Mouse (Mus musculus): Measurements from ENCODE around the gene Grem1. TPM values are rescaled to one million over a fixed set of nuclear protein-coding genes. Genes with fewer than 3 reads are reported as not detected.

Grem1 gene
- 5.4 and 6.9 TPM in 2 replicates for polyA plus RNA-seq (2015; fragmentation: Nextera tagmentation; extraction: Ambion mirVana)

- peaks cover 36% of the 10 kb centered on the region for H3K27me3 ChIP-seq (replicated peaks)
- H3K27ac ChIP-seq: no peak within 1 kb of the TSS
- ATAC-seq (ENCODE audit: insufficient read depth, low FRiP score, low read depth): no peak; the same call in none of the 2 replicates
Observed at GRCm38 (mm10) chr2:113758311-113759161, at the start of gene Grem1. Gene Grem1 (minus strand): TSS chr2:113758646.

GRCm38 (mm10) chr2:113807640-113808039 is 49.2 kb upstream of the Grem1 start:
- Histone ChIP-seq H3K4me3 (replicated peaks) (no peak overlapping the region), H3K4me2 (no peak overlapping the region), H3K36me3 (no peaks in the 10 kb centered on the region), H3K4me1 (no peaks in the 10 kb centered on the region), H3K9me3 (no peaks in the 10 kb centered on the region), H3K27me3 (replicated peaks) (no peaks in the 10 kb centered on the region), H3K27ac (no peak overlapping the region), H3K9ac (no peak overlapping the region)
- WGBS: 23% methylated on average over 9 of the region's 9 CpGs
- peak; percentile 56 for ATAC-seq (ENCODE audit: insufficient read depth, low FRiP score, low read depth)

More at GRCm38 (mm10) chr2:113758311-113759161, at the start of gene Grem1:
- peaks cover 19% of the 10 kb centered on the region for H3K4me1 ChIP-seq
- peak within 1 kb of the TSS; percentile 88 for H3K4me2 ChIP-seq
- H3K36me3 ChIP-seq: no peaks in the 10 kb centered on the region
- WGBS: under 1% methylated on average over 64 of the region's 64 CpGs
- peak within 1 kb of the TSS; percentile 49 for H3K4me3 ChIP-seq (replicated peaks)
- H3K9ac ChIP-seq: no peak within 1 kb of the TSS; the same call in 1 of the 2 replicates
- H3K9me3 ChIP-seq: no peaks in the 10 kb centered on the region

GRCm38 (mm10) chr2:113806851-113807577 is 48.6 kb upstream of the Grem1 start:
- 64% methylated on average over 10 of the region's 10 CpGs for WGBS
- no peak overlapping the region for H3K4me2 ChIP-seq
- H3K9me3 ChIP-seq: no peaks in the 10 kb centered on the region
- no peaks in the 10 kb centered on the region for H3K27me3 ChIP-seq (replicated peaks)
- H3K4me3 ChIP-seq (replicated peaks): no peak overlapping the region
- no peaks in the 10 kb centered on the region for H3K4me1 ChIP-seq
- no peak overlapping the region for H3K27ac ChIP-seq
- no peak overlapping the region for H3K9ac ChIP-seq
- no peak for ATAC-seq (ENCODE audit: insufficient read depth, low FRiP score, low read depth)
- no peaks in the 10 kb centered on the region for H3K36me3 ChIP-seq

GRCm38 (mm10) chr2:113805765-113806164 is 47.3 kb upstream of the Grem1 start:
- no peak overlapping the region for H3K4me2 ChIP-seq
- no peaks in the 10 kb centered on the region for H3K4me1 ChIP-seq
- no peak overlapping the region for H3K4me3 ChIP-seq (replicated peaks)
- WGBS: 76% methylated on average over 4 of the region's 4 CpGs
- no peak overlapping the region for H3K27ac ChIP-seq
- no peaks in the 10 kb centered on the region for H3K27me3 ChIP-seq (replicated peaks)
- ATAC-seq (ENCODE audit: insufficient read depth, low FRiP score, low read depth): no peak
- H3K9ac ChIP-seq: no peak overlapping the region
- no peaks in the 10 kb centered on the region for H3K36me3 ChIP-seq
- no peaks in the 10 kb centered on the region for H3K9me3 ChIP-seq

GRCm38 (mm10) chr2:113803753-113804152 is 45.3 kb upstream of the Grem1 start:
- H3K36me3 ChIP-seq: no peaks in the 10 kb centered on the region
- WGBS: 31% methylated on average over 1 of the region's 1 CpGs
- no peak overlapping the region for H3K4me3 ChIP-seq (replicated peaks)
- H3K9me3 ChIP-seq: no peaks in the 10 kb centered on the region
- H3K27ac ChIP-seq: no peak overlapping the region
- no peak overlapping the region for H3K9ac ChIP-seq
- H3K4me1 ChIP-seq: no peaks in the 10 kb centered on the region
- no peaks in the 10 kb centered on the region for H3K27me3 ChIP-seq (replicated peaks)
- ATAC-seq (ENCODE audit: insufficient read depth, low FRiP score, low read depth): no peak
- no peak overlapping the region for H3K4me2 ChIP-seq

GRCm38 (mm10) chr2:113800846-113801245 is 42.4 kb upstream of the Grem1 start:
- no peak overlapping the region for H3K27ac ChIP-seq
- no peak overlapping the region for H3K9ac ChIP-seq
- ATAC-seq (ENCODE audit: insufficient read depth, low FRiP score, low read depth): no peak
- no peaks in the 10 kb centered on the region for H3K4me1 ChIP-seq
- no peaks in the 10 kb centered on the region for H3K9me3 ChIP-seq
- 70% methylated on average over 5 of the region's 5 CpGs for WGBS
- no peaks in the 10 kb centered on the region for H3K36me3 ChIP-seq
- no peak overlapping the region for H3K4me2 ChIP-seq
- no peaks in the 10 kb centered on the region for H3K27me3 ChIP-seq (replicated peaks)
- no peak overlapping the region for H3K4me3 ChIP-seq (replicated peaks)

- WGBS: 73% methylated on average over 13 of the region's 13 CpGs
Observed at GRCm38 (mm10) chr2:113798605-113799004, 40.2 kb upstream of the Grem1 start.

GRCm38 (mm10) chr2:113795186-113795585 is 36.7 kb upstream of the Grem1 start:
- no peak overlapping the region for H3K9ac ChIP-seq
- no peak overlapping the region for H3K4me3 ChIP-seq (replicated peaks)
- no peak overlapping the region for H3K27ac ChIP-seq
- no peaks in the 10 kb centered on the region for H3K27me3 ChIP-seq (replicated peaks)
- 66% methylated on average over 4 of the region's 4 CpGs for WGBS
- no peaks in the 10 kb centered on the region for H3K36me3 ChIP-seq
- H3K9me3 ChIP-seq: no peaks in the 10 kb centered on the region
- ATAC-seq (ENCODE audit: insufficient read depth, low FRiP score, low read depth): no peak
- no peaks in the 10 kb centered on the region for H3K4me1 ChIP-seq
- no peak overlapping the region for H3K4me2 ChIP-seq

More at GRCm38 (mm10) chr2:113798605-113799004, 40.2 kb upstream of the Grem1 start:
- no peak overlapping the region for H3K4me2 ChIP-seq
- ATAC-seq (ENCODE audit: insufficient read depth, low FRiP score, low read depth): no peak
- no peaks in the 10 kb centered on the region for H3K4me1 ChIP-seq
- no peaks in the 10 kb centered on the region for H3K27me3 ChIP-seq (replicated peaks)
- H3K4me3 ChIP-seq (replicated peaks): no peak overlapping the region
- H3K9me3 ChIP-seq: no peaks in the 10 kb centered on the region
- no peak overlapping the region for H3K9ac ChIP-seq
- no peak overlapping the region for H3K27ac ChIP-seq
- H3K36me3 ChIP-seq: no peaks in the 10 kb centered on the region

GRCm38 (mm10) chr2:113793521-113793920 is 35.1 kb upstream of the Grem1 start:
- Histone ChIP-seq H3K4me3 (replicated peaks) (no peak overlapping the region), H3K4me2 (no peak overlapping the region), H3K27ac (no peak overlapping the region), H3K27me3 (replicated peaks) (no peaks in the 10 kb centered on the region), H3K36me3 (no peaks in the 10 kb centered on the region), H3K4me1 (no peaks in the 10 kb centered on the region), H3K9me3 (no peaks in the 10 kb centered on the region), H3K9ac (no peak overlapping the region)
- no peak for ATAC-seq (ENCODE audit: insufficient read depth, low FRiP score, low read depth)
- WGBS: 81% methylated on average over 3 of the region's 3 CpGs

- Histone ChIP-seq H3K4me1 (no peaks in the 10 kb centered on the region), H3K9me3 (no peaks in the 10 kb centered on the region), H3K27ac (no peak overlapping the region), H3K36me3 (no peaks in the 10 kb centered on the region), H3K4me3 (replicated peaks) (no peak overlapping the region), H3K27me3 (replicated peaks) (no peaks in the 10 kb centered on the region), H3K9ac (no peak overlapping the region), H3K4me2 (no peak overlapping the region)
- 83% methylated on average over 4 of the region's 4 CpGs for WGBS
- no peak for ATAC-seq (ENCODE audit: insufficient read depth, low FRiP score, low read depth)
Observed at GRCm38 (mm10) chr2:113788821-113789387, 30.5 kb upstream of the Grem1 start.

GRCm38 (mm10) chr2:113787882-113788281 is 29.4 kb upstream of the Grem1 start:
- WGBS: 86% methylated on average over 4 of the region's 4 CpGs
- no peak overlapping the region for H3K4me3 ChIP-seq (replicated peaks)
- no peaks in the 10 kb centered on the region for H3K36me3 ChIP-seq
- H3K4me2 ChIP-seq: no peak overlapping the region
- no peak overlapping the region for H3K27ac ChIP-seq
- no peaks in the 10 kb centered on the region for H3K4me1 ChIP-seq
- no peaks in the 10 kb centered on the region for H3K9me3 ChIP-seq
- H3K27me3 ChIP-seq (replicated peaks): no peaks in the 10 kb centered on the region
- H3K9ac ChIP-seq: no peak overlapping the region
- ATAC-seq (ENCODE audit: insufficient read depth, low FRiP score, low read depth): no peak

GRCm38 (mm10) chr2:113784851-113785250 is 26.4 kb upstream of the Grem1 start:
- Histone ChIP-seq H3K27ac (no peak overlapping the region), H3K9ac (no peak overlapping the region), H3K9me3 (no peaks in the 10 kb centered on the region), H3K4me3 (replicated peaks) (no peak overlapping the region), H3K4me1 (no peaks in the 10 kb centered on the region), H3K27me3 (replicated peaks) (no peaks in the 10 kb centered on the region), H3K36me3 (no peaks in the 10 kb centered on the region), H3K4me2 (no peak overlapping the region)
- WGBS: 19% methylated on average over 3 of the region's 3 CpGs
- no peak for ATAC-seq (ENCODE audit: insufficient read depth, low FRiP score, low read depth)

All from stomach, embryonic 15.5 days (tissue).